Comparison of ENCODE assay signal across 8 mouse cellular contexts in the genomic region with DNA sequence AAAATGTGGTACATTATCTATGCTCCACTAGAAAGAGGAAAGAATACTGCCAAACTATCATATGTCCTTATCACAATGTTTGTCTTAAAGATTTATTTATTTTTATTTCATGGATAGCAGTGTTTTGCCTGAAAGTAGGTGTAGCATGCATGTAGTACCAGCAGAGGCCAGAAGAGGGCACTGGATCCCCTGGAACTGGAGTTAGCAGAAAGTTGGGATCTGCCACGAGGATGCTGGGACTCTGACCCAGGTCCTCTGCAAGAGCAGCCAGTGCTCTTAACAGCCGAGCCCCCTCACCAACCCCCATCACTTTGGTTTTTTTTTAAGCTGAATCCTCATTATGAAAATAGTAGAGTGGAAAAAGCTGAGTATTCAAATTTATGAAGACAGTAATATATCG. TPM values are rescaled to one million over a fixed set of nuclear protein-coding genes. Genes with fewer than 3 reads are reported as not detected.
DNase-seq lines count a peak whose midpoint lies in the region; ATAC-seq and TF ChIP-seq lines count a peak whose summit lies in the region.
"Had no signal": no experiment of that assay in that cellular context is flagged by ENCODE, and none has a peak within 500 bp of the region (broad histone marks: within the 10 kb centered on the region; RNA-seq: fewer than 3 reads in every experiment).

No protein-coding gene starts in this region.

- H3K27ac ChIP-seq in layer of hippocampus, adult 2 months = no peak overlapping the region
- H3K27ac ChIP-seq in MEL (ENCODE audit: control insufficient read depth, low read depth, low read length) = no peak overlapping the region
- no peak overlapping the region for H3K27ac ChIP-seq in cortical plate, adult 2 months (ENCODE audit: insufficient read depth, low read length)
- no peak overlapping the region for H3K27ac ChIP-seq in hindbrain, embryonic 16.5 days (ENCODE audit: low read depth, low read length)

- H3K9me3 ChIP-seq in MEL (replicated peaks; ENCODE audit: insufficient read depth, low read length) = no peaks in the 10 kb centered on the region
- H3K9me3 ChIP-seq in hindbrain, embryonic 16.5 days (ENCODE audit: control insufficient read depth, low read length) = no peaks in the 10 kb centered on the region

- no peak for TF ChIP-seq EP300 in MEL (IDR thresholded peaks at IDR 0.05; ENCODE audit: low read depth in 1 of 2, low read length in 2 of 2)

- no peak overlapping the region for H3K9ac ChIP-seq in MEL (ENCODE audit: control insufficient read depth, low read depth, low read length, poor library complexity, severe bottlenecking)
- no peak overlapping the region for H3K9ac ChIP-seq in hindbrain, embryonic 16.5 days (ENCODE audit: low read depth, low read length)

- no peak for ATAC-seq in hindbrain, embryonic 16.5 days

- no peak for DNase-seq in layer of hippocampus, adult 2 months (ENCODE audit: low spot score in 2 of 2)
- DNase-seq in layer of hippocampus, adult 11-12 months (ENCODE audit: low spot score) = no peak
- peak; percentile 54 for DNase-seq in MEL (ENCODE audit: low read depth, low spot score)
- peak; percentile 34 for DNase-seq in retina, postnatal 1 day
- no peak for DNase-seq in layer of hippocampus, adult 9-10 months (ENCODE audit: low spot score)
- DNase-seq: gastrocnemius, postnatal 36 days had no signal

- no peaks in the 10 kb centered on the region for H3K36me3 ChIP-seq in MEL (ENCODE audit: control insufficient read depth in 1 of 2, insufficient read depth in 2 of 2, low read length in 2 of 2)
- no peaks in the 10 kb centered on the region for H3K36me3 ChIP-seq in hindbrain, embryonic 16.5 days (ENCODE audit: control insufficient read depth, insufficient read depth, low read length)

- no peaks in the 10 kb centered on the region; a peak in 1 of 4 replicates for H3K27me3 ChIP-seq in MEL (ENCODE audit: control insufficient read depth in 1 of 2, insufficient read depth in 2 of 2, low read length in 2 of 2)
- H3K27me3 ChIP-seq in hindbrain, embryonic 16.5 days (replicated peaks; ENCODE audit: control insufficient read depth, insufficient read depth, low read length) = no peaks in the 10 kb centered on the region

- no peaks in the 10 kb centered on the region for H3K79me2 ChIP-seq in MEL (ENCODE audit: control insufficient read depth, insufficient read depth, low read length, poor library complexity)

- no peak overlapping the region for H3K4me3 ChIP-seq in layer of hippocampus, adult 2 months
- no peak overlapping the region for H3K4me3 ChIP-seq in MEL (ENCODE audit: control insufficient read depth in 1 of 2, insufficient read depth in 1 of 2, low read depth in 2 of 2, low read length in 2 of 2)
- H3K4me3 ChIP-seq in cortical plate, adult 2 months (ENCODE audit: insufficient read depth, low read length) = no peak overlapping the region
- no peak overlapping the region for H3K4me3 ChIP-seq in hindbrain, embryonic 16.5 days (ENCODE audit: low read length)

- WGBS in hindbrain, embryonic 16.5 days = 83% methylated on average over 3 of the region's 3 CpGs

- H3K4me2 ChIP-seq in hindbrain, embryonic 16.5 days (ENCODE audit: low read length) = no peak overlapping the region

- TF ChIP-seq CTCF in layer of hippocampus, adult 2 months (conservative IDR thresholded peaks at IDR 0.05) = peak; percentile 81
- TF ChIP-seq CTCF in MEL (IDR thresholded peaks at IDR 0.05 in 2 of 3, conservative IDR thresholded peaks at IDR 0.05 in 1 of 3; ENCODE audit: control insufficient read depth in 1 of 3, insufficient read depth in 1 of 3, low read depth in 2 of 3, low read length in 3 of 3, poor library complexity in 1 of 3, severe bottlenecking in 1 of 3) = peak; percentile 67 to 86 (median 71)
- TF ChIP-seq CTCF in cortical plate, adult 2 months (IDR thresholded peaks at IDR 0.05; ENCODE audit: extremely low read depth, insufficient read depth, low read length) = peak; percentile 38

- no peak for TF ChIP-seq POLR2A in MEL (IDR thresholded peaks at IDR 0.05; ENCODE audit: control insufficient read depth in 1 of 2, insufficient read depth in 1 of 2, low read depth in 1 of 2, low read length in 2 of 2, poor library complexity in 1 of 2)
- TF ChIP-seq POLR2A in cortical plate, adult 2 months (IDR thresholded peaks at IDR 0.05; ENCODE audit: extremely low read depth, insufficient read depth, low read length) = no peak

- no peaks in the 10 kb centered on the region for H3K4me1 ChIP-seq in MEL (ENCODE audit: control insufficient read depth in 1 of 2, insufficient read depth in 2 of 2, low read length in 2 of 2)
- H3K4me1 ChIP-seq in cortical plate, adult 2 months (ENCODE audit: control insufficient read depth, insufficient read depth, low read length) = no peaks in the 10 kb centered on the region
- H3K4me1 ChIP-seq in hindbrain, embryonic 16.5 days (ENCODE audit: control insufficient read depth, insufficient read depth, low read depth, low read length) = no peaks in the 10 kb centered on the region

- peak; percentile 53 for TF ChIP-seq RAD21 in MEL (IDR thresholded peaks at IDR 0.05; ENCODE audit: low read depth, low read length)

TF ChIP-seq in MEL, 35 proteins besides CTCF, POLR2A, EP300 and RAD21:
- TF ChIP-seq SMC3 (IDR thresholded peaks at IDR 0.05; ENCODE audit: low read depth, low read length) = peak; percentile 67
- no peak for TF ChIP-seq HCFC1 (IDR thresholded peaks at IDR 0.05; ENCODE audit: low read depth, low read length)
- TF ChIP-seq MYC (IDR thresholded peaks at IDR 0.05; ENCODE audit: low read depth, low read length) = no peak
- no peak for TF ChIP-seq E2F4 (IDR thresholded peaks at IDR 0.05; ENCODE audit: borderline replicate concordance, low read depth, low read length)
- peak; percentile 50 for TF ChIP-seq ZC3H11A (IDR thresholded peaks at IDR 0.05; ENCODE audit: low read depth, low read length)
- no peak for TF ChIP-seq CHD2 (IDR thresholded peaks at IDR 0.05; ENCODE audit: low read length)
TF ChIP-seq in MEL: peak in this region for 2.

RNA-seq across cellular contexts. Expression of a gene that starts 37.7 kb away (rescaled TPM):
- total RNA-seq in layer of hippocampus, adult 2 months (2021) = 1 to 10 TPM; 4.0 to 4.9 TPM
- total RNA-seq in MEL (2012; rRNA removed) = 0.13 and 0.15 TPM in 2 replicates
- under 1 TPM in 1 of 2 experiments, not detected in 1; 0.15 TPM for polyA plus RNA-seq in MEL (2012; ENCODE audit: insufficient read depth in 1 of 2, insufficient read length in 2 of 2, low read depth in 1 of 2, low replicate concordance in 2 of 2, missing spikeins in 1 of 2)
- polyA plus RNA-seq in cortical plate, adult 2 months (2012; rRNA removed) = 7.6 and 8.0 TPM in 2 replicates
- 1.2 and 1.8 TPM in 2 replicates for polyA plus RNA-seq in hindbrain, embryonic 16.5 days (2015; fragmentation: Nextera tagmentation; extraction: Ambion mirVana)

Comparison
In these comparisons a context has a peak if more than half of its experiments do, and no peak if none do; other contexts are left out.
1. DNase-seq: peak in MEL (single experiment) and retina, postnatal 1 day (single experiment); none in layer of hippocampus, adult 2 months (0 of 2), layer of hippocampus, adult 11-12 months (single experiment) and layer of hippocampus, adult 9-10 months (single experiment).
2. Peak in every context shown above with its lines, with median percentiles within 50 percentile points of each other: CTCF ChIP-seq.